Comparison of ENCODE assay signal across 8 mouse cellular contexts in the genomic region with DNA sequence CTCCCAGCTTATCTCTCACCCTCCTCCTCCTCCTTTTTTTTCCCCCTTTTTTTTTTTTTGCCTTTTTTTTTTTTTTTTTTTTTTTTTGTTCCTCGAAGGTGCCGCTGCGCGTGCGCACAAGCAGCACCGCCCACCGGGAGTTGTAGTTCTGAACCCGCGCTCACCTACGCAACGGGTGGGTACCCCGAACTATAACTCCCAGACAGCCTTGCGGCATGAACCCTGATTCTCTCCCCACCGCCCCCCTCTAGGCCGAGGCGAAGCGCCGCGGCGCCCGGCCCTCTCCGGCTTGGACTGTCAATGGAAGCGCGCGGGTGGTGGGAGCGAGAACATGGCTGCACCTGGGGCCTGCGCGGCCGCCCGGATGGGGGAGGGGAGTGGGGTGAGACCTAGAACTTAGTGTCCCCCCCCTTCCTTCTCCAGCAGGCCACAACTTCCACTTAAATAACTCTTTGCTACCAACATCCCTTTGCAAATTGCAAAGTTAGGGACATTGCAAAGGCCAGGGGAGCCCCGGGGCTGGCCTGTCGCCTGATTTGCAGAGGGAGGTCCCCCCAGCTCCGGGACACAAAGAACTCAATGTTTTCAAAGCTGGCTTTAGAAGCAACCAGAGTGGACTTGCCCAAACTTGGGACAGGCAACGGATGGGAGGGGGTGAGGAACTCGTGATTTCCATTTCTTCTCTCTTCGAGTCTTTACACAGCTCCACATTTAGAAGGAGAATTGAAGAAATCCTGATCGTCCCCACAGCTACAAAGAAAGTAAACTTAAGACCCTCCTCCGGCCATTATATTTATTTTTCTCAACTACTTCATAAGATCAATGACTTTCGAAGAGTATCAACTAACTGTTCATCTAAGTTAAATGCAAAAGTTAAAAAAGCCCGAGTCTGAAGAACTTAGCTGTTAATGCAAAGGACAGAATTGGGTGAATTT. TPM values are rescaled to one million over a fixed set of nuclear protein-coding genes. Genes with fewer than 3 reads are reported as not detected.
A peak's percentile ranks its signal among the peaks of the same experiment; 100 is the strongest.
DNase-seq lines count a peak whose midpoint lies in the region; ATAC-seq lines count a peak whose summit lies in the region.

A gene (minus strand): TSS at position 73 of the 935 bp plus-strand sequence.

- peak within 1 kb of the TSS; percentile 87 for H3K4me2 ChIP-seq in heart, embryonic 13.5 days
- H3K4me2 ChIP-seq in liver, embryonic 12.5 days: peak within 1 kb of the TSS; percentile 98
- peak within 1 kb of the TSS; percentile 82 for H3K4me2 ChIP-seq in stomach, embryonic 15.5 days

- peaks cover 5% of the 10 kb centered on the region; the same call in 1 of the 2 replicates for H3K4me1 ChIP-seq in brown adipose tissue, adult 24 weeks (ENCODE audit: control insufficient read depth, insufficient read depth, insufficient read length, low read length)
- H3K4me1 ChIP-seq in heart, embryonic 13.5 days: peaks cover 53% of the 10 kb centered on the region
- peaks cover 39% of the 10 kb centered on the region for H3K4me1 ChIP-seq in liver, embryonic 12.5 days
- peaks cover 16% of the 10 kb centered on the region for H3K4me1 ChIP-seq in stomach, embryonic 15.5 days

- peak within 1 kb of the TSS; percentile 99 for H3K27ac ChIP-seq in brown adipose tissue, adult 24 weeks (replicated peaks; ENCODE audit: low read depth, low read length)
- H3K27ac ChIP-seq in heart, embryonic 13.5 days (replicated peaks): peak within 1 kb of the TSS; percentile 100
- H3K27ac ChIP-seq in liver, embryonic 12.5 days: peak within 1 kb of the TSS; percentile 96
- peak within 1 kb of the TSS; percentile 99 for H3K27ac ChIP-seq in stomach, embryonic 15.5 days

- H3K27me3 ChIP-seq in heart, embryonic 13.5 days (replicated peaks): no peaks in the 10 kb centered on the region
- no peaks in the 10 kb centered on the region for H3K27me3 ChIP-seq in liver, embryonic 12.5 days (replicated peaks)
- H3K27me3 ChIP-seq in stomach, embryonic 15.5 days (replicated peaks): no peaks in the 10 kb centered on the region

- peak; percentile 86 for ATAC-seq in heart, embryonic 13.5 days (ENCODE audit: extremely low read depth, insufficient number of reproducible peaks, low FRiP score, low TSS enrichment)
- ATAC-seq in liver, embryonic 12.5 days: peak; percentile 88
- peak; percentile 91 for ATAC-seq in stomach, embryonic 15.5 days (ENCODE audit: insufficient read depth, low FRiP score, low read depth)

- no peaks in the 10 kb centered on the region for H3K9me3 ChIP-seq in heart, embryonic 13.5 days
- no peaks in the 10 kb centered on the region for H3K9me3 ChIP-seq in liver, embryonic 12.5 days (replicated peaks)
- H3K9me3 ChIP-seq in stomach, embryonic 15.5 days: no peaks in the 10 kb centered on the region

- H3K36me3 ChIP-seq in heart, embryonic 13.5 days: peaks cover 20% of the 10 kb centered on the region
- peaks cover 20% of the 10 kb centered on the region for H3K36me3 ChIP-seq in liver, embryonic 12.5 days
- peaks cover 7% of the 10 kb centered on the region for H3K36me3 ChIP-seq in stomach, embryonic 15.5 days

- H3K4me3 ChIP-seq in brown adipose tissue, adult 24 weeks (ENCODE audit: insufficient read depth, low read depth, low read length): peak within 1 kb of the TSS; percentile 88
- peak within 1 kb of the TSS; percentile 96 for H3K4me3 ChIP-seq in heart, embryonic 13.5 days
- H3K4me3 ChIP-seq in liver, embryonic 12.5 days: peak within 1 kb of the TSS; percentile 91
- peak within 1 kb of the TSS; percentile 85 for H3K4me3 ChIP-seq in stomach, embryonic 15.5 days (replicated peaks)

- peak within 1 kb of the TSS; percentile 100 for H3K9ac ChIP-seq in heart, embryonic 13.5 days
- peak within 1 kb of the TSS; percentile 97 for H3K9ac ChIP-seq in liver, embryonic 12.5 days
- peak within 1 kb of the TSS; percentile 88 for H3K9ac ChIP-seq in stomach, embryonic 15.5 days

- DNase-seq in CD4-positive, CD25-positive, alpha-beta regulatory T cell, adult 2 months (ENCODE audit: low read depth, low spot score): peak; percentile 95
- DNase-seq in fat pad, adult 2 months (ENCODE audit: extremely low read depth, low read depth, low spot score): peak; percentile 77
- DNase-seq in kidney, postnatal 10 days: peak; percentile 96
- peak; percentile 84 to 89 for DNase-seq in natural killer cell, adult 2 months (ENCODE audit: low spot score in 2 of 2)

- WGBS in heart, embryonic 13.5 days: 1% methylated on average over 38 of the region's 40 CpGs
- 2% methylated on average over 40 of the region's 40 CpGs for WGBS in liver, embryonic 12.5 days (ENCODE audit: insufficient replicate concordance)
- under 1% methylated on average over 40 of the region's 40 CpGs for WGBS in stomach, embryonic 15.5 days

RNA-seq across cellular contexts. Expression of the gene that starts here (rescaled TPM):
- 55.8 and 75.9 TPM in 2 replicates for polyA plus RNA-seq in brown adipose tissue, adult 24 weeks (2012; ENCODE audit: insufficient read depth, insufficient read length, missing spikeins)
- 125 and 127 TPM in 2 replicates for polyA plus RNA-seq in heart, embryonic 13.5 days (2015; fragmentation: Nextera tagmentation; extraction: Ambion mirVana)
- polyA plus RNA-seq in liver, embryonic 12.5 days (2016; fragmentation: Nextera tagmentation; extraction: Ambion mirVana): 65.4 and 65.6 TPM in 2 replicates
- 154 and 163 TPM in 2 replicates for polyA plus RNA-seq in stomach, embryonic 15.5 days (2015; fragmentation: Nextera tagmentation; extraction: Ambion mirVana)

Comparison
In these comparisons a context has a peak if more than half of its experiments do, and no peak if none do; other contexts are left out.
1. Peak in every context shown above with its lines: DNase-seq, ATAC-seq, H3K4me3 ChIP-seq and H3K27ac ChIP-seq.